19 mouse cellular contexts compared by ENCODE assay signal in the genomic region with DNA sequence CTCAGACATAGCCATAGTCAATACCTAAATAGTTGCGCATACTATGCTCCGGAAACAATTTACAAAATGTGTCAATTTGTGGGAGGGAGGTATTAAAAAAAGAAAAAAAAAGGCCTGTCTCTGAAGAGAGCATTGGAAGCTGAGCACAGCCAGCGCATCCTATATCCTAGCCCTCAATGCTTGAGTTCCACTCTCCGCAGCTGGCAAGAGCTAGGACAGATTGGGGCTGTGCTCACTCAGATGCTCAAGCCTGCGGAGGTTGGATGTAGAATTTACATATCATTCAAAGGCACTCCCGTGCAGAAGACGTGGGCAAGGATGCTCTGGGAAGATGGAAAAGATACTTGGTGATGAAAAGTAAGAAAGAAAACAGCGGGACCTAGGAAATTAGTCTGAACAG.
"Had no signal": no experiment of that assay in that cellular context is flagged by ENCODE, and none has a peak within 500 bp of the region (broad histone marks: within the 10 kb centered on the region; RNA-seq: fewer than 3 reads in every experiment).

No protein-coding gene starts in this region.

- H3K27ac ChIP-seq: liver, embryonic 15.5 days; lung, embryonic 15.5 days; macrophage; midbrain, embryonic 13.5 days; midbrain, embryonic 15.5 days; neural tube, embryonic 12.5 days; stomach, embryonic 15.5 days; stomach, postnatal 0 days had no signal

- H3K9me3 ChIP-seq: liver, embryonic 15.5 days; lung, embryonic 15.5 days; midbrain, embryonic 13.5 days; midbrain, embryonic 15.5 days; neural tube, embryonic 12.5 days; stomach, embryonic 15.5 days had no signal

- DNase-seq: liver, postnatal 0 days; lung, adult 2 months; lung, postnatal 14 days; lung, postnatal 36 days; right cerebral cortex, postnatal 25 days; thymus, adult 2 months; thymus, postnatal 25 days; thymus, postnatal 4 days had no signal

- H3K9ac ChIP-seq: liver, embryonic 15.5 days; liver, postnatal 0 days; lung, embryonic 15.5 days; midbrain, embryonic 13.5 days; midbrain, embryonic 15.5 days; neural tube, embryonic 12.5 days; stomach, embryonic 15.5 days had no signal

- H3K4me2 ChIP-seq: liver, embryonic 15.5 days; lung, embryonic 15.5 days; midbrain, embryonic 11.5 days; midbrain, embryonic 13.5 days; midbrain, embryonic 15.5 days; neural tube, embryonic 12.5 days; stomach, embryonic 15.5 days had no signal

- H3K4me1 ChIP-seq: liver, embryonic 15.5 days; lung, embryonic 15.5 days; megakaryocyte, embryonic 14.5 days; midbrain, embryonic 13.5 days; midbrain, embryonic 15.5 days; neural tube, embryonic 12.5 days; stomach, embryonic 15.5 days had no signal

- H3K4me3 ChIP-seq: liver, embryonic 15.5 days; lung, embryonic 15.5 days; megakaryocyte, embryonic 14.5 days; midbrain, embryonic 13.5 days; midbrain, embryonic 15.5 days; neural tube, embryonic 12.5 days; stomach, embryonic 15.5 days had no signal

- H3K36me3 ChIP-seq: liver, embryonic 15.5 days; lung, embryonic 15.5 days; midbrain, embryonic 13.5 days; midbrain, embryonic 15.5 days; neural tube, embryonic 12.5 days; stomach, embryonic 15.5 days had no signal

- H3K27me3 ChIP-seq: liver, embryonic 15.5 days; lung, embryonic 15.5 days; midbrain, embryonic 13.5 days; midbrain, embryonic 15.5 days; neural tube, embryonic 12.5 days; stomach, embryonic 15.5 days had no signal

- ATAC-seq: liver, postnatal 0 days; lung, postnatal 0 days; midbrain, embryonic 13.5 days; midbrain, embryonic 15.5 days had no signal
